Mouse (Mus musculus): ENCODE measurements around the gene Iffo1.

Gene Iffo1

DNA sequence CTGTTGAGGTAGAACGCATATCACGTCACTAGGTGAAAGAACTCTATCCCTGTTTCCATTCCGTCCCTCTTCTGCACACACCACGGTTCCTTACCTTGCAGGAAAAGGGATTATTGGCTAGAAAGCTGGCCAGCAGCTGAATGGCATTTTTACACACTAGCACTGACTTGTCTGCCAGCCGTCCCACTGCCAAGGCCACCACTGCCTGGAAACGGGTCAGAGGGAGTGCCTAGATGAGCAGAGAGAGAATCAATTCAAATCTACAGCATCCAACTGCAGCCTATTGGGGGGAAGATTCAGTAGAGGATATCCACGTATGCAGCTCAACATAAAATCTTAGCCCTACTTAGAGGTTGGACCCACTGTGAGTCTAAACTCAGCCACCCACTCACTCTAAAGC lies 34.6 kb downstream of the Iffo1 start:
- in situ Hi-C loops (cut with MboI; ENCODE audit: unreplicated experiment in 2 of 2), result no loop called here

DNA sequence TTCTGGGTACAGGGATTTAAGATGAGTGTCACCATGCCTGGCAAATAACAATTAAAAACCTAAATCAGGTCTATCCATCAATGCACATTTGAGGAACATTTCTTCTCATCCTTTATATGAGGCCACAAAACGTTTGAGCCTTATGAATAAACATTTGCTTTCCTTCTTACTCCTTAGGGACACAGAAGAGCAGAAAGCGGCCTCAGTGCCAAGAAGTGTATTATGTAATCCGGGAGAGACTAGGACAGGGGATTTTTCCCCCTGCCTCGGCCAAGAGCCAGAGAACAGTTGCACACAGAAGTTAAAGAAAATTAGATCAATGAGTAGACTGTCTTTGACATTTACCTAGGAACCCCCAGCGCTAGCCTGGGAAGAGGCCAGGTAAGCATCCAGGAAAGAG lies 37.1 kb downstream of the Iffo1 start:
- in situ Hi-C loops (cut with MboI; ENCODE audit: unreplicated experiment in 2 of 2), result no loop called here

DNA sequence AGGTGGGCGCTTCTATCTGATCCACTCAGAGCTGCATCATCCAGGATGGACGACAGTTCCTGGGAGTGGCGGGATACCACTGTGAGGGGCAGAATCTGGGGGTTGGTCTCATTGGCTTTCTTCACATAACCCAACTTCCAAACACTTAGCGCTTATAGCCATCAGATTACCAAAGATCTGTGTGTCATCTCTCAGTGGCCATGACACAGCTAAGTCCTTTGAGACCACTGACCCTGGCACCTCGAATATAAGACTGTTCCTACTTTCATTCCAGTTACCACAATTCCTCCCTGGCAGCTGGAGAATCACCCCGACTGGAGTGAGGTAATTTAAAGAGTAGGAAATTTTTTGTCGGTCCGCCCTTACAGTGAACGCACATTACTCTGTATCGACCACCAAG lies 41.2 kb downstream of the Iffo1 start:
- in situ Hi-C loops (cut with MboI; ENCODE audit: unreplicated experiment in 2 of 2), result no loop called here

DNA sequence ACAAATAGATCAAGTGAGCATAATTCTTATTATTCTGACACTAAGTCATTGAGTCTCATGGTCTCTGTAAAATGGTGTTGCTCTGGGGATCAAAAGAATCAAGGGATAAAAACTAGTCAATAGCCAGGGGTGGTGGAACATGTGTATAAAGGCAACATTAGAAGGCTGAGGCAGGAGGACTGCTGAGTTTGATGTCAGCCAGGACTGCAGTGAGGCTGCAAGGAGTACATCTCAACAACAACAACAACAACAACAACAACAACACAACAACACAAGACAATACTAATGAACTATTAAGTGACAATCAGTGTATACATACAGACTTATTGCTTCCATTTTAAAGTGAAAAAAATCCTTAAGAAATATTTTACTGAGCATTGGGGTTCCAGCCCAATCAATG lies 45.8 kb downstream of the Iffo1 start:
- in situ Hi-C loops (cut with MboI; ENCODE audit: unreplicated experiment in 2 of 2), result no loop called here

DNA sequence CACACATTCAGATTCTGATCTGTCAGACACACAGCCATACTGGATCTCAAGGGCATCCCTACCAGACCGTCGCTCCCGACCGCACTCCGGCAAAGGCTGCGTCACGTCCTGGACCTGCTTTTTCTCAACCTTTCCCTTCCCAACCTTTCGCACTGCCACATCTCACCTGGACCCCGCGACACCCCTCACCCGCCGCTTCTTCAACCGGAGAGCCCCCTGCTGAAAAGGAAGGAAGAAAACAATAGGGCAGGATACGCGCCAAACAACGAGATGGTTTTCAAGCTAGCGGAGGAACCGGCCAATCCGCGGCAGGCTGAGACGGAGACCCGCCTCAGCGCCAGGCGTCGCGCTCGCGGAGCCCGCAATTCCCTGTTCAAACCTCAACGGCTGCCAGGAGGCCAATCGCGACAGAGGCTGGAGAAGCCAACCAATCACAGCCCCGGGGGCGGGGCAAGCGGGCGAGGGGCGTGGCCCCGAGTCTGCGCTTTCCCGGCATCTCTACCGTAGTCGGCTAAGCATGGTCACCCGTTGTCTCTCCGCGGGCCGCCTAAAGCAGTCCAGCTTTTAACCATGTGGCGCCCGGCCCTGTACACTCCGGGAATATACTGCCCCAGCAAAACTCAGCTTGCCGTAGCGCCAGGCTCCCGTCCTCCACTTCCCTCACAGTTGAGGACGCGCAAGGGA lies 46.4 kb downstream of the Iffo1 start, which contains the start of the genes Ncapd2 and Mrpl51:
Ncapd2 (minus strand) TSS at position 370 of the 684 bp plus-strand sequence.
Mrpl51 (plus strand) TSS at position 470 of the 684 bp plus-strand sequence.
- in situ Hi-C loops (cut with MboI; ENCODE audit: unreplicated experiment in 2 of 2), result no loop called here

DNA sequence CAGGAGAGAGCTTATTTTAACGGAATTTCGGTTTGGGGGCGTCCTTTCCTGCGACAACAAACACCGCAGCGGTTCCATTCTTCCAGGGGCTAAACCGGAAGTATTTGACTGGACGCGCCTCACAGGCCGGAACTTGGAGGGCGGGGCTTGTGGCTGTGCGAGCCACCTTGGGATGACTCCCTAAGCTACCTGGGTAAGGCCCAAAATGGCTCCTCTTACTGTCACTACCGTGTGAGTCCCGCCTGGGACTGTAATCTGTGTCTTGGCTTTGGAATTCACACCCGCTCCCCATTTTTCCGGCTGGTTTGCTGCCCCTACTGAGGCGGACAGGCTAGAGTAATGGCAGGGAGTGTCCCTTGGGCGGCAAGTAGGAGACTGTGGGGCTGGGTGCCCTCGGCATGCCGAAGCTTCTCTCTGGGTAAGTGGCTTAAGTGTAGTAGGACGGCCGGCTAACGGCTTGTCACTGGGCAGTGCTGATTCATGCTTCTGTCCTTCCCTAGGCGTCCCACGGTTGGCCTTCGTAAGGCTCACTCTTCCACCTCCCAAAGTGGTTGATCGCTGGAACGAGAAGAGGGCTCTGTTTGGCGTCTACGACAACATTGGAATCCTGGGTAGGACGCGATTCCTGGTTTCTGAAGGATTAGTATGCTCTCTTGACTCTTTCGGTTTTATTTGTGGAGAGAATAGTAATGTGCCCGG lies 47.1 kb downstream of the Iffo1 start:
- in situ Hi-C loops (cut with MboI; ENCODE audit: unreplicated experiment in 2 of 2), result no loop called here

DNA sequence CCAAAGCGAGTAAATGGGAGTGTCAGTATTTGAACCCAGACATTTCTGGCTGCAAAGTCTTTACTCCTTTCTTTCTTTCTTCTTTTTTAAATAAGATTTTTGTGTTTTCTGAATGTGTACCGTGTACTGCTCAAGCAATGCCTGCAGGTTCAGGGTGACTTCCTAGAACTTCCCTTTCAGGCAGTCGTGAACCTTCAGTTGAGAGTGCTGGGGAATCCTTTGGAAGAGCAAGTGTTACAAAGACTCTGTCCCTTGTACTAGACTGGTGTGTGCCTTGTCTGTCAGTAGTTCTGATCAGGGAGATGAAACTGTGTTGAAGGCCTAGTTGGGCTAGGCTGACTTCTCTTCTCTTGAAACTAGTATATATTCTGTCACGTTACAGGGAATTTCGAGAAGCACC lies 47.8 kb downstream of the Iffo1 start:
- in situ Hi-C loops (cut with MboI; ENCODE audit: unreplicated experiment in 2 of 2), result no loop called here

DNA sequence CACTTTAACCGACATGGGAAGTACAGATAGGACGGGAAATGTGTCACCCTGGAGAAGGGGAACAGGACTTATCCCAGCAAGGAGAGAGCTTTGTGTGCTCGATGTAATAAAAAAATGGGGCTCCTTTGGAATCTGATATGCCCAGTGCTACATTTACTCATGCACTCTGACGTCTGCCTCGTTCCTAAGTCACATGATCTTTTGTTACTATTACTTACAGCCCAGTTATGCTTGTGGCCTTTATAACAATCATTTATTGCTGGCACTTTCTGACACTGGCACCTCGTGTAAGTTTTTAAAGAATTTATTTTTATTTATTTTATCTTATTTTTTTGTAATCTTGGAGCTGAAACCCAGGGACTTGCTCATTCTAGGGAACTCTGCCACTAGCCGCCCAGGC lies 48.3 kb downstream of the Iffo1 start:
- in situ Hi-C loops (cut with MboI; ENCODE audit: unreplicated experiment in 2 of 2), result no loop called here

DNA sequence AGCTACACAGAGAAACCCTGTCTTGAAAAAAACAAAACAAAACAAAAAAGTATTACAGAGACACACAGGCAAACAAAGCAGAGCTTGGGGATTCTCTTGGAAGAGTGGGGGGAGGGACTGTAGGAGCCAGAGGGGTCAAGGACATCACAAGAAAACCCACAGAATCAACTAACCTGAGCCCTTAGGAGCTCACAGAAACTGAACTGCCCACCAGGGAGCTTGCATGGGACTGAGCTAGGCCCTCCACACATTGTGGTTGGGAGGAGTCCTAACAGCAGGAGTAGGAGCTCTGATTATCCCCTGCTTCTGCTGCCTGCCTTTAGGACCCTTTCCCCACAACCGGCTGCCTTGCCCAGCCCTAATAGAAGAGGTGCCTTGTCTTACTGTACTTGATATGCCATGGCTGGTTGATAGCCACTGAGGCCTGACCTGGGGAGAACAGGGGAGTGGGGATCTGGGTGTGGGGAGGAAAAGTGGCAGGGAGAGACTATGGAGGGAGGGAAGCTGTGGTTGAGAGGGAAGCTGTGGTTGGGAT lies 50.6 kb downstream of the Iffo1 start:
- in situ Hi-C loops (cut with MboI; ENCODE audit: unreplicated experiment in 2 of 2), result no loop called here

DNA sequence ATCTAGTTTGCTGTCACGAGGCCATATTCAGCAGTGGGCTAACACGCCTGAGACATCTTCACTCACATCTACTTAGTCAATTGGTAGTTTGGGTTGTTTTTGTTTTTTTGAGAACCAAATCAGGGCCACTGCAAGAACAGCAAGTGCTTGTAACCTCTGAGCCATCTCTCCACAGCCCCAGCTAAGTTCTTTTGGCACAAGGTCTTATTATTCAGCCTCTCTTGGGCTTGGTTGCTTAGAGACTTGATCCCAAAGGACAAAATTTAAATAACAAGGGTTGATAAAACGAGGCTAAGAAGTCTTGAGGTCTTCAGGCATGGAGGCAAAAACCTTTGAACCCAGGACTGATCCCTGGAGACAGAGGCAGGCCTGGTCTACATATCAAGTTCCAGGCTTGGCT lies 51.3 kb downstream of the Iffo1 start:
- in situ Hi-C loops (cut with MboI; ENCODE audit: unreplicated experiment in 2 of 2), result no loop called here

DNA sequence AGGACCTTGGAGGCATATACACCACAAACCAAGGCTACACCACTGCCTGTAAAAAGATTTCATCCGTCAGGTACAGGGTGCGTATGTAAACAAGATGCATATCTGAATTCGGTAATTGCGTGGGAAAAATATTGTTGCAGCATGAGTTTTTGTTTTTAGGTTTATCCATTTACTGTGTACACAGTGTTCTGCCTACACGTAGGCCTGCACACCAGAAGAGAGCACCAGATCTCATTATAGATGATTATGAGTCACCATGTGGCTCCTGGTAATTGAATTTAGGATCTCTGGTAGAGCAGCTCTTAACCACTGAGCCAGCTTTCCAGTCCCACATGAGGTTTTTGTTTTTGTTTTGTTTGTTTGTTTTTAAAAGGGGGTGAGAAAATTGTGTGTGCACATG lies 52.1 kb downstream of the Iffo1 start:
- in situ Hi-C loops (cut with MboI; ENCODE audit: unreplicated experiment in 2 of 2), result no loop called here

DNA sequence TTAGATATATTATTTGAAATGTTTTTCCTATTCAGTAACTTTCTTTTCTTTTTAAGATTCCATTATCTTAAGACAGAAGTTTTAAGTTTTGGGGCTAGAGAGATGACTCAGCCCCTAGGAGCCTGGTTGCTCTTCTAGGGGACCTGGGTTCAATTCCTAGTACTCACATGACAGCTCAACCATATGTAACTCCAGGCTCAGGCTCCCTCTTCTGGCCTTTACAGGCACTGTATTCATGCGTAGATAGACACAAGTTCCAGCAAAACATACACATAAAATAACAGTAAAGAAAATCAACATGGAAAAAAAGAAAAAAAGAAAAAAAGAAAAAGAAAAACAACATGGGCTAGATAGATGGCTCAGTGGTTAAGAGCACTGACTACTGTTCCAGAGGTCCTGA lies 65.4 kb downstream of the Iffo1 start:
- in situ Hi-C loops (cut with MboI; ENCODE audit: unreplicated experiment in 2 of 2), result no loop called here
